Mouse (Mus musculus) midbrain, embryonic 15.5 days (tissue): Measurements from ENCODE around the gene Vnn3. TPM values are rescaled to one million over a fixed set of nuclear protein-coding genes. Genes with fewer than 3 reads are reported as not detected.

ENCODE experiments used
- ATAC-seq: fragments of 200-750 bp; cut with Nextera tagmentation; replicated peaks from 2 replicates; pipeline ENCODE4 v1.8.0; 2017; ENCODE audit warnings: moderate TSS enrichment
- H3K27ac ChIP-seq: fragments of 300-500 bp; sonication (generic); 2 replicates; pipeline ENCODE4 v1.5.1; 2015; ENCODE audit warnings: mild to moderate bottlenecking, inconsistent platforms
- H3K27me3 ChIP-seq: fragments of 300-500 bp; sonication (generic); replicated peaks from 2 replicates; pipeline ENCODE4 v1.6.1; 2015; ENCODE audit warnings: inconsistent platforms
- H3K36me3 ChIP-seq: fragments of 300-500 bp; sonication (generic); replicated peaks from 2 replicates; pipeline ENCODE4 v1.6.1; 2015; ENCODE audit warnings: inconsistent platforms
- H3K4me1 ChIP-seq: fragments of 300-500 bp; sonication (generic); 2 replicates; pipeline ENCODE4 v1.6.1; 2015; ENCODE audit warnings: inconsistent platforms
- H3K4me2 ChIP-seq: fragments of 300-500 bp; sonication (generic); 2 replicates; pipeline ENCODE4 v1.6.1; 2015; ENCODE audit warnings: inconsistent platforms, mild to moderate bottlenecking, moderate library complexity
- H3K4me3 ChIP-seq: fragments of 300-500 bp; sonication (generic); 2 replicates; pipeline ENCODE4 v1.5.1; 2015; ENCODE audit warnings: mild to moderate bottlenecking, inconsistent platforms
- H3K9ac ChIP-seq: fragments of 300-500 bp; sonication (generic); 2 replicates; pipeline ENCODE4 v1.6.1; 2015; ENCODE audit warnings: mild to moderate bottlenecking, inconsistent platforms
- H3K9me3 ChIP-seq: fragments of 300-500 bp; sonication (generic); 2 replicates; pipeline ENCODE4 v1.6.1; 2016; ENCODE audit warnings: inconsistent platforms
- WGBS: fragments of 180-500 bp; shearing (Covaris S2); methylation state at CpG from one replicate; pipeline ENCODE4 v1.1.7; 2015; ENCODE audit warnings: mixed read lengths; 5-methylcytosine and 5-hydroxymethylcytosine counted together
- polyA plus RNA-seq: library from polyadenylated mRNA; unstranded; fragments of >200 nt; fragmentation: Nextera tagmentation; extraction: Ambion mirVana; gene quantifications from 2 replicates; pipeline ENCODE4 v1.2.1, GENCODE M21; 2015

Gene Vnn3
- polyA plus RNA-seq, 1 experiment from 2014 or later = not detected

DNA sequence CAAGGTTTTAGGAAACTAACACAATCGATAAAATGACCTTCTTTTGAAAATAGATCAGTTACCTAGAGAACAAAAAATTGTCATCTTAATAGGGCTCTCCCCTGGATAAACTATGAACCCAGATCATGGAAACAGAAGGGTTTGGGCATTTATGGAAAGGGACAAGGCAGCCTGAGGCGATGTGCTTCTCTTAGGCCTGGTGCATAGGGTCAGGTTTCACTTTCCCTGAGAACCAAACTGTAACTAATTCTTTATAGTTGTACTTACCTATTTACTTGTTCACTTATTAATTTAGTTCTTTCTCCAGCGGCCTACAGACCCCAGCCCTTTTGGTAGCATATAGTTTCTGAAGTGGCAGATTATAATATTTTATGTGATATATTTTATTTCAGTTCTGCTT lies 14.1 kb upstream of the Vnn3 start:
- no peak overlapping the region for H3K27ac ChIP-seq
- H3K9ac ChIP-seq = no peak overlapping the region
- no peaks in the 10 kb centered on the region for H3K27me3 ChIP-seq
- H3K36me3 ChIP-seq = no peaks in the 10 kb centered on the region
- H3K9me3 ChIP-seq = no peaks in the 10 kb centered on the region
- no peak for ATAC-seq
- no peaks in the 10 kb centered on the region for H3K4me1 ChIP-seq
- H3K4me2 ChIP-seq = no peak overlapping the region
- no peak overlapping the region for H3K4me3 ChIP-seq
- 90% methylated on average over 3 of the region's 3 CpGs for WGBS

DNA sequence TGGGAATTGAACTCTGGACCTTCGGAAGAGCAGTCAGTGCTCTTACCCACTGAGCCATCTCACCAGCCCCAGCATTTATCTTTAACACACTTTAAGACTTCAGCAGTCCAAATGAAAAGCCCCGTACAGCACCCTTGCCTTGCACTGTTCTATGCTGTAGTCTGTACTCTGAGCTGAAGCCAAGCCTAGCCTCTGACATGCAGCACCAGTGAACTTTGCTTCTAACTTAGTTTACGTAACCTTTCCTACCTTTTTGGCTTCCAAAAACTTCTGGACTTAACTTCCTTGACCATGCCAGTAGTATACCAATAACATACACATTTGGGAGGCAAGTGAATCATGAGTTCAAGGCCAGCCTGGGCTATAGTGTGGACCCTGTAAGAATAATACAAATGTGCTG lies 12.4 kb upstream of the Vnn3 start:
- 91% methylated on average over 3 of the region's 3 CpGs for WGBS

DNA sequence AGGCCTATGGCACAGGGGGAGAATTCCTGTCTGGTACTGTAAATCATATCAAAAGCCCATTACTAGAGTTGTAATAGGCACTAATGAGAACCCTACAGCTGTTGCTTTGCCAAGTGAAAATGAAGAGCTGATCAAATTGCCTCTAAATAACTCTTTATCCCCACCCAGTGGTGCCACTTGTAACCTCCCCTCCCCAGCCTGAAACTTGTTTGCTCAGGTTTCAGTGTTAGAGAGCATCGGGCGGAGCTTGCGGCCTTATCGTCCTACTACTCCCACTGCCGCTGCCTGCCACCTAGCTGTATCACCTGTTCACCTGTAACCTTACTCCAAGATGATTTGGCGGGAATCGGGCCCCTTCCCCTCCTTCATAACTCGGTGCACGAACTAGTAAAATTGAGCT lies 11.9 kb upstream of the Vnn3 start:
- Histone ChIP-seq H3K9me3 (no peaks in the 10 kb centered on the region), H3K27me3 (no peaks in the 10 kb centered on the region), H3K4me2 (no peak overlapping the region), H3K4me1 (no peaks in the 10 kb centered on the region), H3K4me3 (no peak overlapping the region), H3K9ac (no peak overlapping the region), H3K36me3 (no peaks in the 10 kb centered on the region), H3K27ac (no peak overlapping the region)
- no peak for ATAC-seq
- 60% methylated on average over 9 of the region's 9 CpGs for WGBS

More for the DNA sequence above, 12.4 kb upstream of the Vnn3 start:
- Histone ChIP-seq H3K9me3 (no peaks in the 10 kb centered on the region), H3K27ac (no peak overlapping the region), H3K4me1 (no peaks in the 10 kb centered on the region), H3K36me3 (no peaks in the 10 kb centered on the region), H3K27me3 (no peaks in the 10 kb centered on the region), H3K4me2 (no peak overlapping the region), H3K4me3 (no peak overlapping the region), H3K9ac (no peak overlapping the region)
- no peak for ATAC-seq

DNA sequence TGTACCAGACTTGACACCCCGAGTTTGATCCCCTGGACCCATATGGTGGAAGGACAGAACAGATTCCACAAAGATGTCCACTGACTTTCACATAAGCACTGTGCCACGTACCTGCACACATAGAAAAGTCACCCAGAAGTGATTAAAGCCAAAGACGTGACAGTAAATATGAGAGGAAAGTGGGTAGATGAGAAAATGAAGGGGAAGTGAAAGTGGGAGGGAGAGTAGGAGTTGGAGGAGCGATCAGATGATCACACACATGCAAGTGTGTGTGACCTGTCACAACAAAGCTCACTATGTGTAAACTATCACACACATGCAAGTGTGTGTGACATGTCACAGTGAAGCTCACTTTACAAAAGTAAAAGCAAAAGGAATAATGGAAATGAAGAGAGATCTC lies 10.8 kb upstream of the Vnn3 start:
- Histone ChIP-seq H3K27ac (no peak overlapping the region), H3K4me3 (no peak overlapping the region), H3K4me2 (no peak overlapping the region), H3K4me1 (no peaks in the 10 kb centered on the region), H3K36me3 (no peaks in the 10 kb centered on the region), H3K9ac (no peak overlapping the region), H3K9me3 (no peaks in the 10 kb centered on the region), H3K27me3 (no peaks in the 10 kb centered on the region)
- 88% methylated on average over 4 of the region's 4 CpGs for WGBS
- no peak for ATAC-seq

GRCm38 (mm10) chr10:23852096-23852495 lies 834 bp downstream of the Vnn3 start:
- H3K9me3 ChIP-seq = no peaks in the 10 kb centered on the region
- H3K9ac ChIP-seq = no peak overlapping the region
- H3K4me1 ChIP-seq = no peaks in the 10 kb centered on the region
- H3K4me3 ChIP-seq = no peak overlapping the region
- H3K27me3 ChIP-seq = no peaks in the 10 kb centered on the region
- H3K27ac ChIP-seq = no peak overlapping the region
- ATAC-seq = no peak
- no peak overlapping the region for H3K4me2 ChIP-seq
- no peaks in the 10 kb centered on the region for H3K36me3 ChIP-seq
- 83% methylated on average over 2 of the region's 2 CpGs for WGBS

DNA sequence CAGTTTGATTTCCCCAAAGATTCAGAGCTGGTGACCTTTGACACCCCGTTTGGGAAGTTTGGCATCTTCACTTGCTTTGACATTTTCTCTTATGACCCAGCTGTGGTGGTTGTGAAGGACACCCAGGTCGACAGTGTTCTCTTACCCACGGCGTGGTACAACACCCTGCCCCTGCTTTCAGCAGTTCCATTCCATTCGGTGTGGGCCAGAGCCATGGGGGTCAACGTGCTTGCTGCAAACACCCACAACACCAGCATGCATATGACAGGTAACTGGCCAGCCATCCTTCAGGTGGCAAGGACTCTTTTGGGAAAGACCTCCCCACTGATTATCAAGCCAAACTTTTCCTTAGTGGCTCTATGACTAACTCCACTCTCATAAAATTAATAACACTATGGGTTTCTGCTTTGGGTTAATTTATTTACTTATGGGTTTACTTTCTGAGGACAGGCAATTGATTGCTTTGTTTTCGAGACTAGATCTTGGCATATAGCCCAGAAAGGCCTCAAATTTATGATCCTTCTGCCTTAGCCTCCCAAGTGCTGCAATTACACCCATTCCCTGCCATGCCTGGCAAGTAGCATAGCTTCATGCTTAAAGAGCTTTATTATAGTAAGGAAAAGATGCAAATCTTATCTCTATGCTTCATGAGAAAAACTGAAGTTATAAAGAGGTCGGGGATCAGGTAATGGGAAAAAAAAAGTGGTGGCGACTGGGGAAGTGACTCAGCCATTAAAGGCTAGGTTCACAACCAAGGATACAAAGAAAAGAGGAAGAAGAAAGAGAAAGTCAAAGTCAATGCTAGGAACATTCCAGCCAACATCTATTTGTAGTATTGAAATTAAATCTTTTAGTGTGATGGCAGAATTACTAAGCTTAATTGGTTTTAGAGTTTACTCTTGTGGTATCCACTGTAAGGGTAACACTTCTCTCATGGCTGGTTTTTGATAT lies 13.4 kb downstream of the Vnn3 start:
- Histone ChIP-seq H3K9me3 (no peaks in the 10 kb centered on the region), H3K4me1 (no peaks in the 10 kb centered on the region), H3K27ac (no peak overlapping the region), H3K4me2 (no peak overlapping the region), H3K36me3 (no peaks in the 10 kb centered on the region), H3K4me3 (no peak overlapping the region), H3K27me3 (no peaks in the 10 kb centered on the region), H3K9ac (no peak overlapping the region)
- ATAC-seq = no peak
- 87% methylated on average over 9 of the region's 9 CpGs for WGBS

DNA sequence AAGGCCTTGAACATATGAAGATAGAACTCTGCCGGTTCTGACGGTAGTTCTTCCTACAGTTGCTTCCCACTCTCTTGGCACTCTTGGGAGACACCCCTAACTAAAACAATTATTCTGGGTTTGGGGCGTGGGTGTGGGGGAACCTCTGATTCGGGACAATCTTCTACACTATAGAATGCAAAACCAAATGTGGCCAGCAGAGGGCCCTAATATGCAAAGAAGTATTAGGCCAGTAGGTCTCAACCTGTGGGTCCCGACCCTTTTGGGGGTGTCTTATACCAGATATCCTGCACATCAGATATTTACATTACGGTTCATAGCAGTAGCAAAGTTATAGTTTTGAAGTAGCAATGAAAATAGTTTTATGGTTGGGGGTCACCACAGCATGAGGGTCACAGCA lies 29.4 kb downstream of the Vnn3 start:
- H3K4me3 ChIP-seq = no peak overlapping the region
- no peak for ATAC-seq
- 89% methylated on average over 6 of the region's 6 CpGs for WGBS
- H3K4me2 ChIP-seq = no peak overlapping the region
- no peaks in the 10 kb centered on the region for H3K4me1 ChIP-seq
- no peak overlapping the region for H3K27ac ChIP-seq
- no peaks in the 10 kb centered on the region for H3K36me3 ChIP-seq
- H3K9me3 ChIP-seq = no peaks in the 10 kb centered on the region
- H3K27me3 ChIP-seq = no peaks in the 10 kb centered on the region
- H3K9ac ChIP-seq = no peak overlapping the region

DNA sequence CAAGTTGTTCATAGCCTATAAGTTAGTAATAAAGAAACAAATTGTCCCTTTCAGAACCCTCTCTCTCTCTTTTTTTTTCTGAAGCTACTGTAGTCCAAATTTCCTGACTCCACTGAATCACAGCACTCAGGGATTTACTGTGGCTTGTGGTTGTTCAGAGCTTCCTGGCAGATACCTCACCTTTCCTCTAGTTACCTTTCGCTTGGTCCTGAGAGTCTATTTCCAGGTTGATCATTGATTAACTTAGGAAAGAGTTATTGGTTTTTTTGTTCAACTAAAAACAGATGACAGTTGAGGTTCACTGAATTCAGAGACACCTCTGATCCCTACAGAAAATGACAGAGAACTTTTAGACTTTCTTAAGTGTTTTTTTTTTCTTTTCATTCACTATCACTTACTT lies 33.6 kb downstream of the Vnn3 start:
- Histone ChIP-seq H3K4me1 (no peaks in the 10 kb centered on the region), H3K36me3 (no peaks in the 10 kb centered on the region), H3K4me3 (no peak overlapping the region), H3K9me3 (no peaks in the 10 kb centered on the region), H3K9ac (no peak overlapping the region), H3K27me3 (no peaks in the 10 kb centered on the region), H3K4me2 (no peak overlapping the region), H3K27ac (no peak overlapping the region)
- 93% methylated on average over 1 of the region's 1 CpGs for WGBS
- no peak for ATAC-seq

DNA sequence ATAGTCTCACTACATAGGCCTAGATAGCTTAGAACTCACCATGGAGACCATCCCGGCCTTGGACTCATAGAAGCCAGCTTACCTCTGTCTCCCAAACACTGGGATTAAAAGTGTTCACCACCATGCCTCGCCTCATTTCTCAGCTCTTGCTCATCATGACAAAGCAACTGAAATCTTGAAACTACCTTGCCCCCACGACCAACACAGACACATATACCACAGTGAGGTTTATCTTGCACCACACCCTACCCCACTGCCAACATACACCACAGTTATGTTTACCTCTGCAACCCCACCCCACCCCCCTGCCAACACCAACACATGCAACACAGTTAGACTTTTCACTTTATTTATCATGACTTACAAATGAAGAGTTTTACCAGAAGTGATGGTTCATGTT lies 34.8 kb downstream of the Vnn3 start:
- no peaks in the 10 kb centered on the region for H3K36me3 ChIP-seq
- no peaks in the 10 kb centered on the region for H3K4me1 ChIP-seq
- no peak overlapping the region for H3K4me3 ChIP-seq
- H3K4me2 ChIP-seq = no peak overlapping the region
- no peak for ATAC-seq
- 87% methylated on average over 3 of the region's 3 CpGs for WGBS
- H3K9me3 ChIP-seq = no peaks in the 10 kb centered on the region
- no peak overlapping the region for H3K27ac ChIP-seq
- no peaks in the 10 kb centered on the region for H3K27me3 ChIP-seq
- no peak overlapping the region for H3K9ac ChIP-seq

DNA sequence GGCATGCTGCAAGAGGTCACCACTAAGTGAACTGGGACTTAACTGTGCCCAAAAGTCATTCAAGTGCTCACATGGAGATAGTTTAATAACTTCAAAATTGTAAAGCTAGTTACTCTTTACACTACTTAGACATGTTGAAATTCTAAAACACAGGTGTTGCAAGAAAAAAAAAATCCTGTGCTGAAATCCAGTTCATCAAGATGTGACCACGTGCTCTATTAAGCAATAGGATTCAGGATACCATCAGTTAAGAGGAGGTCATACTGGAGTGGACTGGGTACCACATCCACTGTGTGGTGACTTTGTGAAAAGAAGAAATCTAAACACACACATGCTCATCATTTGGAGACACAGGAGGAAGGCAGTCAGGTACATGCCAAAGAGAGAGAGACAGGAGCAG lies 41.7 kb downstream of the Vnn3 start:
- no peaks in the 10 kb centered on the region for H3K27me3 ChIP-seq
- H3K4me3 ChIP-seq = no peak overlapping the region
- no peak overlapping the region for H3K9ac ChIP-seq
- 98% methylated on average over 1 of the region's 1 CpGs for WGBS
- no peaks in the 10 kb centered on the region for H3K4me1 ChIP-seq
- ATAC-seq = no peak
- H3K27ac ChIP-seq = no peak overlapping the region
- H3K9me3 ChIP-seq = no peaks in the 10 kb centered on the region
- no peak overlapping the region for H3K4me2 ChIP-seq
- no peaks in the 10 kb centered on the region for H3K36me3 ChIP-seq

DNA sequence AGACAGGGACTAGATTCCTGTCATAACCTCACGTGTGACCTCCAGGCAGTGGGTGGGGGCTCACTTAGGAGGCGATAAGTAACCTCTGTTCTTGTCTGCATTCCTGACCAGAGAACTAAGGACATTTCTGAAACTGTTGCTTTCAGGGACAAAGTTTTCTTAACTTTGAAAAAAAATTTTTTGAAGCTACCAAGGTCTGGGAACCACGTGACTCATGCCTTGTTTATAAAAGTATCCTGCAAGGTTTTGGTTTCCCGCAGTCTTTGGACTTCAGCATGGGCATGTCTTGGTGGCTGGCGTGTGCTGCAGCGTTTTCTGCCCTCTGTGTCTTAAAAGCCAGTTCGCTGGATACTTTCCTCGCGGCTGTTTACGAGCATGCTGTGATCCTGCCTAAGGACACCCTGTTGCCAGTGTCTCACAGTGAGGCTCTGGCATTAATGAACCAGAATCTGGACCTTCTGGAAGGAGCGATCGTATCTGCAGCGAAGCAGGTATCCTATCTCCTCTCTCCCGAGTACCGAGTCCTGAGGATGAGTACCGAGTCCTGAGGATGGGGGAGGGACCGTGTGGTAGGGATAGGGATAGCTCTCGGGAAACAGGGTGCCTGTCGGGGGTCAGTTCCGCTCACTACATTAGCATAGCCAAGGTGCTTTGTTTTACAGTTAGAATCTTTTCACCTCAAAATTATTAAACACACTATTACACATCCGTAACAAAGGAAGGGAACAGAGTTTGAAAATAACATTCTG lies 43.5 kb downstream of the Vnn3 start, which contains the start of gene Vnn1:
TSS of gene Vnn1 (plus strand) at position 88 of the 749 bp plus-strand sequence.
- no peak for ATAC-seq
- H3K27ac ChIP-seq = no peak within 1 kb of the TSS
- H3K9ac ChIP-seq = no peak within 1 kb of the TSS
- H3K4me3 ChIP-seq = 0 out of 2 replicates have a peak within 1 kb of the TSS, but pooled peaks have one; percentile 13
- no peaks in the 10 kb centered on the region for H3K4me1 ChIP-seq
- WGBS = 41% methylated on average over 21 of the region's 21 CpGs
- H3K4me2 ChIP-seq = peak within 1 kb of the TSS; percentile 39
- no peaks in the 10 kb centered on the region for H3K36me3 ChIP-seq
- H3K27me3 ChIP-seq = no peaks in the 10 kb centered on the region
- no peaks in the 10 kb centered on the region for H3K9me3 ChIP-seq

GRCm38 (mm10) chr10:23895376-23895775 lies 44.1 kb downstream of the Vnn3 start:
- ATAC-seq = no peak
- Histone ChIP-seq H3K27me3 (no peaks in the 10 kb centered on the region), H3K4me3 (no peak overlapping the region), H3K27ac (no peak overlapping the region), H3K36me3 (no peaks in the 10 kb centered on the region), H3K4me2 (no peak overlapping the region), H3K4me1 (no peaks in the 10 kb centered on the region), H3K9ac (no peak overlapping the region), H3K9me3 (no peaks in the 10 kb centered on the region)
- WGBS = 83% methylated on average over 7 of the region's 7 CpGs
